Mouse (Mus musculus) lung, postnatal 0 days (tissue): Measurements from ENCODE around the gene Pacsin2.

ENCODE experiments used
- CTCF ChIP-seq: IDR thresholded peaks from 2 replicates; pipeline ENCODE4 v1.5.1; 2016; ENCODE audit warnings: antibody characterized with exemption, mild to moderate bottlenecking
- EP300 ChIP-seq: IDR thresholded peaks from 2 replicates; pipeline ENCODE4 v1.6.1; 2016; ENCODE audit warnings: antibody characterized with exemption, mild to moderate bottlenecking, control low read depth

GRCm38 (mm10) chr15:83430419-83430818 is 34.0 kb downstream of the Pacsin2 start:
- TF ChIP-seq CTCF = no peak
- no peak for TF ChIP-seq EP300
